Mouse (Mus musculus) kidney, embryonic 14.5 days (tissue): Measurements from ENCODE around the gene Pank3. TPM values are rescaled to one million over a fixed set of nuclear protein-coding genes. Genes with fewer than 3 reads are reported as not detected.

Source experiments
- ATAC-seq: fragments of 200-750 bp; cut with Nextera tagmentation; 2 replicates; pipeline ENCODE4 v1.8.0; 2017; ENCODE audit warnings: moderate number of reproducible peaks, mild to moderate bottlenecking, moderate TSS enrichment, moderate library complexity; ENCODE audit not compliant: low FRiP score, low TSS enrichment
- H3K27ac ChIP-seq: fragments of 300-500 bp; sonication (generic); 2 replicates; pipeline ENCODE4 v1.5.1; 2014; ENCODE audit warnings: low read depth, mild to moderate bottlenecking, low read length, moderate library complexity, mixed read lengths
- H3K27me3 ChIP-seq: fragments of 300-500 bp; sonication (generic); 2 replicates; pipeline ENCODE4 v1.6.1; 2014; ENCODE audit warnings: mild to moderate bottlenecking, low read length; ENCODE audit not compliant: control insufficient read depth, insufficient read depth
- H3K36me3 ChIP-seq: fragments of 300-500 bp; sonication (generic); 2 replicates; pipeline ENCODE4 v1.6.1; 2014; ENCODE audit warnings: low read length, mixed read lengths; ENCODE audit not compliant: control insufficient read depth, insufficient read depth
- H3K4me1 ChIP-seq: fragments of 300-500 bp; sonication (generic); 2 replicates; pipeline ENCODE4 v1.6.1; 2014; ENCODE audit warnings: low read length, mixed read lengths; ENCODE audit not compliant: control insufficient read depth, insufficient read depth
- H3K4me2 ChIP-seq: fragments of 300-500 bp; sonication (generic); replicated peaks from 2 replicates; pipeline ENCODE4 v1.6.1; 2014; ENCODE audit warnings: low read depth, mild to moderate bottlenecking, low read length
- H3K4me3 ChIP-seq: fragments of 300-500 bp; sonication (generic); 2 replicates; pipeline ENCODE4 v1.5.1; 2014; ENCODE audit warnings: mild to moderate bottlenecking, low read length
- H3K9ac ChIP-seq: fragments of 300-500 bp; sonication (generic); 2 replicates; pipeline ENCODE4 v1.6.1; 2014; ENCODE audit warnings: low read depth, mild to moderate bottlenecking, low read length, moderate library complexity
- H3K9me3 ChIP-seq: fragments of 300-500 bp; sonication (generic); 2 replicates; pipeline ENCODE4 v1.6.1; 2016; ENCODE audit warnings: low read length; ENCODE audit not compliant: control insufficient read depth
- WGBS: fragments of 180-500 bp; shearing (Covaris S2); extraction: QIAGEN DNeasy Blood & Tissue Kit; methylation state at CpG from one replicate; pipeline ENCODE4 v1.1.7; 2014; 5-methylcytosine and 5-hydroxymethylcytosine counted together
- polyA plus RNA-seq: library from polyadenylated mRNA; unstranded; fragments of >200 nt; fragmentation: Nextera tagmentation; extraction: Ambion mirVana; gene quantifications from 2 replicates; pipeline ENCODE4 v1.2.1, GENCODE M21; 2014

The Pank3 gene
- polyA plus RNA-seq, 1 experiment from 2014 or later: 22.8 TPM

DNA sequence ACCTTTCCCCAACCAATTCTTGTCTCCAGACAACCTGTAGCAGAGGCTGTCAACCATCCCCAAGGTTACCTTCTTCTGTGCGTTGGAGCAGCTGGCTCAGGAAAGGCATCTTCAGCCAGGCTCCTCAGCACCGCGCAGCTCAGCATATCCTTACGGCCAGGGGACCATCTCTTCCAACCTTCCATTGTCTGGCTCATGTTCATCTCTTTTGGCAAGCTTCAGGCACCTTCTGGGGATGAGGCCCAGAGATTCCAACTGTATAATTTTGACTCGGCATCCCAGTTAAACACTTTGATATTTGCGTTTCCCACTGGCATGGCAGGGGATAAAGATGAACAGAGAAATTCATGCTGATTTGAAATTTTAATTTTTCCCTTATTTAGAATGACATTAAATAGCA is 25.7 kb upstream of the Pank3 start:
- no peaks in the 10 kb centered on the region for H3K27me3 ChIP-seq
- H3K4me2 ChIP-seq: no peak overlapping the region
- no peak overlapping the region for H3K27ac ChIP-seq
- no peak overlapping the region for H3K4me3 ChIP-seq
- WGBS: 96% methylated on average over 6 of the region's 6 CpGs
- H3K4me1 ChIP-seq: no peaks in the 10 kb centered on the region
- no peaks in the 10 kb centered on the region for H3K9me3 ChIP-seq
- ATAC-seq: no peak
- no peak overlapping the region for H3K9ac ChIP-seq
- H3K36me3 ChIP-seq: no peaks in the 10 kb centered on the region

DNA sequence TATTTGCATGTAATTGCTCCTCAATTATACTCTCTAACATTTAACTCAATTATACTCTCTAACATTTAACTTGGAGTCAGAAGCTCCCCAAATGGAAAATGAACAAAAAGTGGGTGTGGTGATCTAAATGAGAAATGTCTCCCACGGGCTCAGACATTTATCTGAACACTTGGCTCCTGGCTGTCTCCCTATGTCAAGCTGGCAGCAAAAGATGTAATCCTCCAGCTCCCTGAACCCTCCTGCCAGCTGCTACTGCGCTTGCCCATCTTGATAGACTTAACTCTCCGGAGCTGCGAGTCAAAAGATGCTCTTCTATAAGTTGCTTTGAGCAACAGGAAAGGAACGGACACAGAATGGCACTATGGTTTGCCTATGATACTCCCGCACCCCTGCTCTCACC is 24.7 kb upstream of the Pank3 start:
- 91% methylated on average over 6 of the region's 6 CpGs for WGBS
- Histone ChIP-seq H3K4me1 (0 out of 2 replicates have a peak, but pooled peaks cover under 1% of the 10 kb centered on the region), H3K36me3 (no peaks in the 10 kb centered on the region), H3K9ac (no peak overlapping the region), H3K4me2 (no peak overlapping the region), H3K4me3 (no peak overlapping the region), H3K9me3 (no peaks in the 10 kb centered on the region), H3K27me3 (no peaks in the 10 kb centered on the region), H3K27ac (no peak overlapping the region)
- no peak for ATAC-seq

DNA sequence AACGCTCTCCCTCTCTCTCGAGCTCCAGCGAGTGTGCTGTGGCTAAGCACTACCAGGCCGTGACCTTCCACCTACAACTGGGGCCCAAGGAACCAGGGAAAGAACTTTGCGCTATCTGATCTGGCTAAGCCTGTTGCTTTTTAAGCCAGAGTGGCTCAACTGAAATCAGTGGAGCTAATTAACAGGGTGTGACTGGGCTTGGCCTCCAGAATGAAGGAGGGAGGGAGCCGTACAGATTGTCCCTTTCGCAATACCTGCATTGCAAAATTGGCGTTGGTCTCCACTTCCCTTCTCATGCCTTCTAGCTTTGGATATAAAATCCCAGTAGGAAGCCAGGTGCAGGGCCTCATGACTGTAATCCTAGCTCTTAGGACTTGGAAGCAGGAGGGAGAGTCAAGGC is 18.7 kb upstream of the Pank3 start:
- peak; percentile 80 for ATAC-seq
- Histone ChIP-seq H3K9me3 (no peaks in the 10 kb centered on the region), H3K27me3 (no peaks in the 10 kb centered on the region), H3K36me3 (no peaks in the 10 kb centered on the region), H3K4me2 (no peak overlapping the region), H3K9ac (no peak overlapping the region), H3K27ac (no peak overlapping the region; the same call in 1 of the 2 replicates), H3K4me3 (no peak overlapping the region), H3K4me1 (0 out of 2 replicates have a peak, but pooled peaks cover 2% of the 10 kb centered on the region)
- 33% methylated on average over 8 of the region's 8 CpGs for WGBS

DNA sequence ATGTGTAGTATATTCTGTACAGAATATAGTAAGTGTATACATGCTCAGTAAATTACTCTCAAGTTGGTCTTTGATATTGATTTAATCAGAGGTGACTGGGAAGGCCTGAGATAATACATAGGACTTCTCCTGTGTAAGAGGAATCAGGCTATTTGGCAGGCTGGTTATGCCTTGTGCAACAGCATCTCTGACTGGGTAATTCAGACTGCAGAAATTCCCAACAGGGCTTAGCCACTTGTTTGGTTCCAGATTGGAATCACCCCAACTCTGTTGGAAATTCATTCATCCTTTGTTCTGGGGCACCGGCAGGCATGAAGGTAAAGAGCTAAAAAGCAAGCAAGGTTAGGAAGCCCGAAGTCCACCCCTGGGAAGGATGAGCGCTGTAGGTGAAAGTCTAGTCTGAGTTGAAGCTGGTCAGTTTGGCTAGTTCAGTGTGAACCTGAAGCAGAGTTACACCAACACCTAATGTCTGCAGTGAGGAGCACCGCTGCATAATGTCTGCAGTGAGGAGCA is 14.3 kb upstream of the Pank3 start:
- Histone ChIP-seq H3K27ac (no peak overlapping the region), H3K27me3 (no peaks in the 10 kb centered on the region), H3K4me1 (peaks cover 13% of the 10 kb centered on the region; the same call in 1 of the 2 replicates), H3K36me3 (no peaks in the 10 kb centered on the region), H3K4me3 (no peak overlapping the region), H3K9ac (no peak overlapping the region), H3K4me2 (no peak overlapping the region), H3K9me3 (no peaks in the 10 kb centered on the region)
- 87% methylated on average over 4 of the region's 4 CpGs for WGBS
- ATAC-seq: no peak

DNA sequence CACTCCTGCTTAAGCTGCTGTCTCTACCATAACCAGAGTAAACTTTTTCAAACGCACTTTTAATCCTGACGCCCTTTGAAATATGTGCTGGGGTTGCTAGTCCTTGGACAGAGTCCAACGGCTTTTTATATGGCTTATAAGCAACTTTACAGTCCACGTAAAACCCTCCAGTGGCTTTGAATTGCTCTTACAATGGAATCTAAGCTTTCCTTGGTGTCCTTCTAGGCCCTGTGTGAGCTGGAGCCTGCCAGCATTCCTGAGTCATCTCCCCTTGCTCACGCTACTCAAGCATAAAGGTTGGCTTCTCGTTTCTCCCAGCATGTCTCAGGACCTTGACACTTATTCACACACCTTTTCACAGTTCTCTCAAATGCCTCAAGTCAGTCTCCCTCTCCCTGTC is 13.7 kb upstream of the Pank3 start:
- no peak overlapping the region for H3K9ac ChIP-seq
- WGBS: 29% methylated on average over 6 of the region's 6 CpGs
- no peak for ATAC-seq

DNA sequence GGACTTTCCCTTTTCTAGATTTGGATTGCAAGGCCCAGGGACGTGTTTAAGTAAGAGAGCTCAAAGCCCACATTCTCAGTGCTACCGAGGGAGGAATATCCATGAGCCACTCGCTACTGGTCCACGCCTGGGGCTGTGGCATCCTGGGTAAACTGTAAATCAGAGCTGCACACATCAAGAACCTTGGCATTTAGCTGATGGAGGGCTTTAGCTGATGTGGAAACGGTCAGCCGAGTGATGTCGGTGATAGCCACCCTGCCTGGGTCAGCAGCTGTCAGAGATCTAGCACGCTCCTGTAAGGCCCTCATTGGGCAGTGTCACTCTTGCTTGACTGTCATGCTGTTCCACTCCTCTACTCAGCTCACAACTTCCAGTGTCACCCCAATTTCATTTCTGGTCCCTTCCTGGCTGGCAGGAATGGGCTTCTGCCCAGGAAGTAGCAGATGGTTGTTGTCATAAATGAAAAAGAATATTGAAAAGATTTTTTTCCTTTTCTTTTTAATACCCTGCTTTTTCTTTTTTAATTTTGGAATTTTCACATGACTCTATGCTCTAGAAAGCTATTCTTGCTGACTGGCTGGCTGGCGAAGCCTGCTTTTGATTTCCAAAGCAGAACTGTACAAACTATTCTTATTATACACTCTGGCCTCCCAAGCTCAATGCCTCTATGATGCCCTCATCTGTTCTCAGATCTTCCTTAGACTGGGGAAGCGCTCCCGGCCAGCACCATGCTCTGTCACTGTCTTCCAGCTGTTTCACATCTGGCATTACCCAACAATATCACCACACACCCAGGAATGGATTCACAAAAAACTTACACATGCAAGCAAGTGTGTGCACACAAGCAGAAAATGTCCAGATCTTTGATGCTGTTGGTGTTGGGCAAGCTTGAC is 12.6 kb upstream of the Pank3 start:
- no peaks in the 10 kb centered on the region for H3K27me3 ChIP-seq
- 0 out of 2 replicates have a peak, but pooled peaks have one; percentile 7 for ATAC-seq
- H3K27ac ChIP-seq: no peak overlapping the region
- H3K4me3 ChIP-seq: no peak overlapping the region
- H3K4me1 ChIP-seq: peaks cover 13% of the 10 kb centered on the region; the same call in 1 of the 2 replicates
- no peak overlapping the region for H3K9ac ChIP-seq
- WGBS: 68% methylated on average over 11 of the region's 11 CpGs
- H3K4me2 ChIP-seq: no peak overlapping the region
- H3K9me3 ChIP-seq: no peaks in the 10 kb centered on the region
- no peaks in the 10 kb centered on the region for H3K36me3 ChIP-seq

More for the DNA sequence above, 13.7 kb upstream of the Pank3 start:
- peaks cover 13% of the 10 kb centered on the region; the same call in 1 of the 2 replicates for H3K4me1 ChIP-seq
- H3K27ac ChIP-seq: no peak overlapping the region
- H3K27me3 ChIP-seq: no peaks in the 10 kb centered on the region
- H3K36me3 ChIP-seq: no peaks in the 10 kb centered on the region
- no peak overlapping the region for H3K4me2 ChIP-seq
- H3K9me3 ChIP-seq: no peaks in the 10 kb centered on the region
- H3K4me3 ChIP-seq: no peak overlapping the region

DNA sequence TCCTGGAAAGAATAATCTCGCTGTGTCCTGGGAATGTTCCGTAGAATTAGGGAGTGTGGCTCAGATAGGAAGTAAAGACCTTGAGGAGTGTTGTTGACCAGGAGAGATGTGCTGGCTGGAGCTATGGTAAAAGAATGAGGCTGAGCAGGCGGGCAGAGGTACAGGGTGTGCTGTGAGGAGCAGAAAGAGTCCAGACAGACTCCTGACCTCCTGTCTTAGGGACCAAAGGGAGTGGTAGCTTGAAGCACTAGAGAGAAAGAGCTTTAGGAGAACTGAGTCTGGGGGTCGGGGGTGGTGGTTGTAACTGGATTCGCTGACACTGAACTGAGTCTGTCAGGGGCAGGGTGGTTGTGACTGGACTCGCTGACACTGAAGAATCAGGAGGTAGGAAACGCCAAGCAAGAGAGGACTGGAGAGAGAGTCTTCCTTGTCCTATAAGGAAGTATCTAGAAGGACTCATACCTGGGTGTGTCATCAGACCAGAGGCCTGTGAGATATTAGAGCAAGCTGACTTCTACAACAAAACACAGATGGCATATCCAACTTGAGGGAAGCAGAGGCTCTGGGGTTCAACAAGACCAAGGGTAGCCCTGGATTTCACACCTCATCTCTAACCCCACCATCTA is 9.2 kb upstream of the Pank3 start:
- 83% methylated on average over 7 of the region's 7 CpGs for WGBS
- ATAC-seq: no peak
- no peak overlapping the region for H3K4me2 ChIP-seq
- H3K4me3 ChIP-seq: no peak overlapping the region
- no peaks in the 10 kb centered on the region for H3K27me3 ChIP-seq
- H3K9me3 ChIP-seq: no peaks in the 10 kb centered on the region
- H3K27ac ChIP-seq: no peak overlapping the region
- no peaks in the 10 kb centered on the region for H3K36me3 ChIP-seq
- peaks cover 13% of the 10 kb centered on the region; the same call in 1 of the 2 replicates for H3K4me1 ChIP-seq
- no peak overlapping the region for H3K9ac ChIP-seq

DNA sequence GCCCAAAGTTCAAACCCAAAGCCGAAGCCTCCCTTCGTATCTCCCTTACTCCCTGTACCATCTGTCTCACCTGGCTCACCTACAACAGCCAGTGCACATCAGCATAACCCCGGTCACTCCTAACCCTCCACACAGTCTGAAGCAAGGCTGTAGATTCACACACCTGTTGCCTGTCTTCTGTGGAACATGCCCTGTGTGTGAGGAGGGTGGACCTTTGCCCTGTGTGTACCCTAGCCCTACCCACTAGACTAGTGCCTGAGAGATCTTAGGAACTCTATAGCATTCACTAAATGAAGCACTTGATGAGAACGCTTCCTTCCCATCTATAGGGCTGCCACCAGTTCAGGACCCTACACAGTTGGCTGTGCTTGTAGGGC is 8.7 kb upstream of the Pank3 start:
- H3K27me3 ChIP-seq: no peaks in the 10 kb centered on the region
- no peaks in the 10 kb centered on the region for H3K9me3 ChIP-seq
- H3K36me3 ChIP-seq: no peaks in the 10 kb centered on the region
- H3K9ac ChIP-seq: no peak overlapping the region
- no peak overlapping the region for H3K4me3 ChIP-seq
- 92% methylated on average over 4 of the region's 4 CpGs for WGBS
- no peak for ATAC-seq
- no peak overlapping the region for H3K27ac ChIP-seq
- no peak overlapping the region for H3K4me2 ChIP-seq
- peaks cover 13% of the 10 kb centered on the region; the same call in 1 of the 2 replicates for H3K4me1 ChIP-seq

DNA sequence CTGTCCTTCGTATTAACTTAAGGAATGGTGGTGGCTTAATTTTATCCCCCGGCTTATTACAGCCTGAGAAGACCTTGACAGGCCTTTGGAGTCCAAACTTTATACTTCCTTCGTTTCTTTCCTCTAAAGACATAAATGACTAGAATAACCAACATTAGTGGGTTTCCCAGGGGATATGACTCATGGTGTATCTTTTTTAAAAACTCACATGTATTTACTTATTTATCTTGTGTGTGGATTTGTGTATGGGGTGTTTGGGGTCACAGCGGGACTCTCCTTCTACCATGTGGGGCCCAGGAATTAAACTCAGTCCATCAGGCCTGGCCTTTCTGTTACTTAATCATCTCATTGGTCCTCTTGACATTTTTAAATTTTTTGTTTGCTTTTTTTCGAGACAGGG is 2.4 kb upstream of the Pank3 start:
- no peaks in the 10 kb centered on the region for H3K9me3 ChIP-seq
- H3K27ac ChIP-seq: no peak overlapping the region
- H3K4me2 ChIP-seq: no peak overlapping the region
- no peak for ATAC-seq
- no peak overlapping the region for H3K9ac ChIP-seq
- H3K4me1 ChIP-seq: peaks cover 9% of the 10 kb centered on the region
- WGBS: 82% methylated on average over 5 of the region's 5 CpGs
- no peaks in the 10 kb centered on the region for H3K36me3 ChIP-seq
- H3K4me3 ChIP-seq: no peak overlapping the region
- no peaks in the 10 kb centered on the region for H3K27me3 ChIP-seq
